Mouse (Mus musculus) hindbrain, postnatal 0 days (tissue): ENCODE measurements at regions not wholly inside any gene's neighbourhood (a gene's known extent, or its start where the extent isn't known, plus 50 kb on each side); places are given as distances from the start of the nearest gene placed in this dataset.

Experiments
- ATAC-seq: fragments of 200-750 bp; cut with Nextera tagmentation; 2 replicates; pipeline ENCODE4 v1.8.0; 2017; ENCODE audit warnings: mild to moderate bottlenecking, moderate TSS enrichment, moderate library complexity
- DNase-seq: peaks from one replicate; pipeline ENCODE4 v3.0.0-alpha.2; 2015; ENCODE audit warnings: low spot score
- H3K27ac ChIP-seq: fragments of 300-500 bp; sonication (generic); 2 replicates; pipeline ENCODE4 v1.5.1; 2014; ENCODE audit warnings: mild to moderate bottlenecking
- H3K27me3 ChIP-seq: fragments of 300-500 bp; sonication (generic); 2 replicates; pipeline ENCODE4 v1.6.1; 2014; ENCODE audit warnings: low read length, mixed read lengths; ENCODE audit not compliant: insufficient read depth
- H3K36me3 ChIP-seq: fragments of 300-500 bp; sonication (generic); 2 replicates; pipeline ENCODE4 v1.6.1; 2014; ENCODE audit warnings: low read length, mixed read lengths; ENCODE audit not compliant: insufficient read depth
- H3K4me1 ChIP-seq: fragments of 300-500 bp; sonication (generic); 2 replicates; pipeline ENCODE4 v1.6.1; 2014; ENCODE audit warnings: antibody characterized with exemption, low read length, mixed read lengths; ENCODE audit not compliant: insufficient read depth
- H3K4me2 ChIP-seq: fragments of 300-500 bp; sonication (generic); 2 replicates; pipeline ENCODE4 v1.6.1; 2014; ENCODE audit warnings: low read depth, mild to moderate bottlenecking, low read length, moderate library complexity, mixed read lengths
- H3K4me3 ChIP-seq: fragments of 300-500 bp; sonication (generic); 2 replicates; pipeline ENCODE4 v1.5.1; 2014; ENCODE audit warnings: low read length
- H3K9ac ChIP-seq: fragments of 300-500 bp; sonication (generic); replicated peaks from 2 replicates; pipeline ENCODE4 v1.6.1; 2014; ENCODE audit warnings: mild to moderate bottlenecking, low read length, moderate library complexity, mixed read lengths
- H3K9me3 ChIP-seq: fragments of 300-500 bp; sonication (generic); 2 replicates; pipeline ENCODE4 v1.6.1; 2016; ENCODE audit warnings: low read length, mixed read lengths
- CTCF ChIP-seq: IDR thresholded peaks from 2 replicates; pipeline ENCODE4 v1.5.1; 2016; ENCODE audit warnings: antibody characterized with exemption, control low read depth, low read depth
- whole genome bisulfite sequencing: fragments of 180-500 bp; shearing (Covaris S2); extraction: QIAGEN DNeasy Blood & Tissue Kit; methylation state at CpG from one replicate; pipeline ENCODE4 v1.1.7; 2014; 5-methylcytosine and 5-hydroxymethylcytosine counted together

DNA sequence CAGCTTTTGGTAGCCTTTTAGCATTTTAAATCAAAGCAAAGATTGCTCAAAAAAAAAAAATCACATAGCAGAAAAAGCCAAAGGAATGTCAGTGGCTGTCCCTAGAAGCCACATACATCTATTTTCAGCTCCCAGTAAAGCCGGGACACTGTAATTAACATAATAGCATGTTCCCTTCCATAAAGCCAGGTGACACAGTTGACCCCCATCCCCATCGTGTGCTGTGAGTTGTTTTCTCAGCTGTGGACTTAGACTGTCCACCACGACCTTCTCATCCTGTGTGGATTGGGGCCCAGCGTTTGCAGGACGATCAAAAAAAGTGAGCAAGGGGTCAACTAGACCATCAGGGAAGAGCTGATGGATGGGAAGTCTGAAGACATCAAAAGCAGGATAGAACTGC, 78.9 kb upstream of the Ctnnb1 start:
- Histone ChIP-seq H3K9ac (no peak overlapping the region), H3K36me3 (no peaks in the 10 kb centered on the region), H3K9me3 (no peaks in the 10 kb centered on the region), H3K4me1 (no peaks in the 10 kb centered on the region), H3K4me3 (no peak overlapping the region), H3K27me3 (no peaks in the 10 kb centered on the region), H3K27ac (no peak overlapping the region), H3K4me2 (no peak overlapping the region)
- DNase-seq (no peak), ATAC-seq (no peak)
- WGBS, result 80% methylated on average over 5 of the region's 5 CpGs
- no peak for TF ChIP-seq CTCF

DNA sequence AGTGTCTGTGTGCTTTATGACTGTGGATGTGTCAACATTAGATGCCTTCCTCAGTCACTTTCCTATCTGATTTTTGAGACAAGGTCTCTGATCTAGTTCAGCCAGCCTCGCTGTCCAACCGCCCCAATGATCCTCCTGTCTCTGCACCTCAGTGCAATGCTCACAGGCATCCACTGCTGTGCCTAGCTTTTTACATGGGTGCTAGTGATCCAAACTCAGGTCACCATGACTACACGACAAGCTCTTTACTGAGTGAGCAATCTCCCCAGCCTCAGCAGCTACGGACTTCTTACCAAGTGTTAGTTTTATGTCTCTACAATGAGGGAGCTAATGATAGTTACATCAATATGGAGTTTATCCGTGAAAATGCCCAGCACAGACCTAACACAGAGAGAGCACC, 77.1 kb upstream of the Ctnnb1 start:
- Histone ChIP-seq H3K27ac (no peak overlapping the region), H3K4me1 (no peaks in the 10 kb centered on the region), H3K9ac (no peak overlapping the region), H3K4me2 (no peak overlapping the region), H3K4me3 (no peak overlapping the region), H3K36me3 (no peaks in the 10 kb centered on the region), H3K9me3 (no peaks in the 10 kb centered on the region), H3K27me3 (no peaks in the 10 kb centered on the region)
- TF ChIP-seq CTCF, result no peak
- DNase-seq, result no peak
- no peak for ATAC-seq
- WGBS, result 83% methylated on average over 5 of the region's 5 CpGs

DNA sequence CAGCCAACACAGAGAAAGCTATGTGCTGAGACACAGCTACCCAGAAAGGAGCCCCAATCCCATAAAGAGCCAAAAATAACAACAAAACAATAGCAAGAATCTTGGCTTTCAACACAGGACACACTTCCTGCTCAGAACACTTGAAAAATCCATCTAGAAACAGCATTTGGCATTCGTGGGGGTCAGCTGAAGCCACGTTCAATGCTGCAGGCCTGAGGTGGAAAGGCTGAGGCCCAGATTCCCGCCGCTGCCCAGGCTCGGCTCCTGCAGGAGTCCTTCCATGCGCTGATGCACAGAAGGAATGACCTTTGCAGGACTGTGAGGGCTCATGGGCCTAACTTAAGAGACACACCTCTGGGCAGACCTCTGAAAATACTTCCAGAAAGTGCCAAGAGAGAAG, 76.4 kb upstream of the Ctnnb1 start:
- Histone ChIP-seq H3K36me3 (no peaks in the 10 kb centered on the region), H3K4me1 (no peaks in the 10 kb centered on the region), H3K4me2 (no peak overlapping the region), H3K27ac (peak overlapping the region; percentile 41; the same call in 1 of the 2 replicates), H3K27me3 (no peaks in the 10 kb centered on the region), H3K4me3 (no peak overlapping the region), H3K9me3 (no peaks in the 10 kb centered on the region), H3K9ac (no peak overlapping the region)
- DNase-seq (no peak), ATAC-seq (no peak)
- TF ChIP-seq CTCF, result no peak
- 63% methylated on average over 6 of the region's 6 CpGs for WGBS

DNA sequence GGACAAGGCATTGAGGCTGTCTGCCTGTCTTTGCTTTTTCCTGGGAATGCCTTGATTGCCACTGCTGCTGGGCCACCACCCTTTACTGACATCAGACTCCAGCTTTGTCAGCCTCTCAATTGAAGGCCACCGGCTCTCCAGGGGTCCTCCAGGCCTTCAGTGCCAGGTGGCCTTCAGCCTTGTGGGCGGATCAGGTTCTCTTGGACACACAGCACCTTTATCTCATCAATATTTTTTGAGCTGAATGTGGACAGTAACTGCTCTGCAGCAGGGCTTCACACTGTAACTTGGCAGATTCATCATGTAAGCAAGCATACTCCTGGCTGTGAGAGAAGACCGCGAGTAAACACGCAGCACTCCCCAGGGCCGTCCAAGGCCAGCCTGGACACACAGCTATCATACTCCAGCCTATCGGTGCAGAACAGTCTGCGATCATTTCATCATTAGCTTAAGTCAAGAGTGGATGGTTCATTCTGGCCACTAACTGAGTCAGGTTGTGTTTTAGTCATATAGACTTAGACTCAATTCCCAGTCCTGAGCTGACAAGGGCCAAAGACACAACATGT, 75.9 kb upstream of the Ctnnb1 start:
- H3K4me2 ChIP-seq, result no peak overlapping the region
- no peak for TF ChIP-seq CTCF
- no peak for ATAC-seq
- H3K36me3 ChIP-seq, result no peaks in the 10 kb centered on the region
- peak overlapping the region; percentile 41; the same call in 1 of the 2 replicates for H3K27ac ChIP-seq
- H3K4me3 ChIP-seq, result no peak overlapping the region
- H3K9me3 ChIP-seq, result no peaks in the 10 kb centered on the region
- no peak overlapping the region for H3K9ac ChIP-seq
- DNase-seq, result no peak
- WGBS, result 72% methylated on average over 8 of the region's 8 CpGs
- H3K4me1 ChIP-seq, result no peaks in the 10 kb centered on the region
- H3K27me3 ChIP-seq, result no peaks in the 10 kb centered on the region

DNA sequence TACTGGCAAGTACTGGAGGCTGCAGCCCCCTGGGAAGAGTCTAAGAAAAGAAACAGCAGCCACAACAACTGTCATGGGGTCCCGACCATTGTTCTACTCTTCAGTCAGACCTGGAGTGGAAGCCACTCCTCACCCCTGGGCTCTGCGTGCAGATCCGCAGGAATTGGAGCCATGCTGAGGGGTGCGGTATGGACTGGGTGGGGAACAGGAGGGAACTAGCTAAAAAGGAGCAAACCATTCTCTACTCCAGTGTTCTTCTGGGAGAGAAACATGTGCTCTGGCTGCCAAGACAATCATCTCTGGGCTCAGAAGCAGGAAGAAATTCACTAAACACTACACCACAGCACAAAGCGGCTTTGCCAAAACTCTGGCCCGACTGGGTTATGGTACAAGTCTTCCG, 74.7 kb upstream of the Ctnnb1 start:
- no peak for DNase-seq
- no peak for TF ChIP-seq CTCF
- no peak overlapping the region for H3K9ac ChIP-seq
- no peaks in the 10 kb centered on the region for H3K27me3 ChIP-seq
- H3K4me1 ChIP-seq, result no peaks in the 10 kb centered on the region
- H3K4me2 ChIP-seq, result no peak overlapping the region
- ATAC-seq, result no peak
- 55% methylated on average over 7 of the region's 7 CpGs for WGBS
- H3K9me3 ChIP-seq, result no peaks in the 10 kb centered on the region
- H3K4me3 ChIP-seq, result no peak overlapping the region
- no peaks in the 10 kb centered on the region for H3K36me3 ChIP-seq
- H3K27ac ChIP-seq, result no peak overlapping the region

DNA sequence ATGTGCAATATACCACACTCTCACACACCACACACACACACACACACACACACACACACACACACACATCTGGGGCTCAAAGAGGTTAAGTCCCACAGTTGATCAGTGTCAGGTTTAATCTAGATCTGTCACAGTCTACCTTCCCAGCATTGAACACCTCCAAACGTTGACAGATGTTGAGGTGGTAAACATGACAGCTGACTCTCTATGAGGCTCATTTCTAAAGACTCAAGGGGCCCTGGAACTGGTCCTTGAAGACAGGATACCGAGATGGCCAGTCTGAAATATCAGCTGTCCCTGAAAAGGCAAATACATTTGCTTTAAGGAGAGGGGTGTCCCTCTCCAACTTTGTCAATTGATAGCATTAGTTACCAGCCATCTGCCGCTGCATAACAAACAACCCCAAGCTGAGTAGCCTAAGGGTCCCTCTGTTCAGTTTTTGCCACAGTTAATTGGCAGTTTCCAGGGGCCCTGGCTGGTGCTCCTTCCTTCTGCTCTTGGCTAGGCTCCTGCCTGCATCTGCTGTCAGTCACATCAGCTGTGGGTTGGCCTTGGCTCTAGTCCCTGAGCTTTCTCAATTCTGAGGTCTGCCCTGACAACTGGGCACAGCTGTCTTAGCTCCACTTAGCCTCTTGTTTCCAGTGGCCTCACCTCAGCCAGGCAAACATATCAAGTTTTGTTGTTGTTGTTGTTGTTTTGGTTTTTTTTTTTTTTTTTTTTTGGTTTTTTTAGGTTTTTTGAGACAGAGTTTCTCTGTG, 73.5 kb upstream of the Ctnnb1 start:
- DNase-seq, result peak; percentile 53
- 38% methylated on average over 3 of the region's 3 CpGs for WGBS
- Histone ChIP-seq H3K4me2 (no peak overlapping the region), H3K9me3 (no peaks in the 10 kb centered on the region), H3K27me3 (no peaks in the 10 kb centered on the region), H3K36me3 (no peaks in the 10 kb centered on the region), H3K9ac (no peak overlapping the region), H3K27ac (no peak overlapping the region), H3K4me3 (no peak overlapping the region), H3K4me1 (no peaks in the 10 kb centered on the region)
- no peak for TF ChIP-seq CTCF
- ATAC-seq, result 0 out of 2 replicates have a peak, but pooled peaks have one; percentile 21

DNA sequence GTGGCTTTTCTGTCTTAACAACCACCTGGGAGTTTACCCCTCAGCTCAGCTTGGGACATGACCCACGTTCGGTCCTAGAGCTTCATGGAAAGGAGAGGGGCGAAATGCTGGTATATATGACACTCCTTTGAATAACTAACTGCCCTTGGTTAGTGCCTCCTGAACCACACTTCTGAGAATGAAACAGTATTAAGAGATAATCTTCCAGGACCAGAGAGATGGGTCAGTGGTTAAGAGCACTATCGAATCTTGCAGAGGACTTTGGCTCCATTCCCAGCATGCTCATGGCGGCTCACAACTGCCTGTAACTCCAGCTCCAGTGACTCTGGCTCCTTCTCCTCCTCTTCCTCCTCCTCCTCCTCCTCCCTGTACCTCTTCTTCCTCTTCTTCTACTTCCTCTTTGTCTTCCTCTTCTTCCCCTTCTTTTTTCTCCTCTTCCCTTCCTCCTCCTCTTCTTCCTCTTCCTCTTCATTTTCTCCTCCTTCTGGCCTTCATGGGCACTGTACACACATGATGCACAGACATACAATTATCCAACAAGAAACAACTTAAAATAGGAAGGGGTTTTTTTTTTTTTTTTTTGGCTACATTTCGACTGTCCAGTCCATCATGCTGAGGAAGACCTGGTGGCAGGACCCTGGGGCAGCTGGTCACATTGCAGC, 71.0 kb upstream of the Ctnnb1 start:
- no peak overlapping the region for H3K27ac ChIP-seq
- 88% methylated on average over 6 of the region's 6 CpGs for WGBS

More for the DNA sequence above, 71.0 kb upstream of the Ctnnb1 start:
- Histone ChIP-seq H3K4me2 (no peak overlapping the region), H3K9ac (no peak overlapping the region), H3K4me3 (no peak overlapping the region), H3K36me3 (no peaks in the 10 kb centered on the region), H3K9me3 (no peaks in the 10 kb centered on the region), H3K27me3 (no peaks in the 10 kb centered on the region), H3K4me1 (peaks cover 7% of the 10 kb centered on the region; the same call in 1 of the 2 replicates)
- ATAC-seq (no peak), DNase-seq (no peak)
- no peak for TF ChIP-seq CTCF
